8 mouse cellular contexts compared by ENCODE assay signal in genomic region chrX:104200388-104200735, GRCm38 (mm10). TPM values are rescaled to one million over a fixed set of nuclear protein-coding genes. Genes with fewer than 3 reads are reported as not detected.
DNase-seq lines count a peak whose midpoint lies in the region; ATAC-seq and TF ChIP-seq lines count a peak whose summit lies in the region.

No protein-coding gene starts in this region.

- H3K36me3 ChIP-seq in liver, adult 2 months (ENCODE audit: control insufficient read depth, insufficient read depth, low read length), result no peaks in the 10 kb centered on the region
- no peaks in the 10 kb centered on the region for H3K36me3 ChIP-seq in heart, embryonic 14.5 days (ENCODE audit: control insufficient read depth, insufficient read depth, low read length)
- H3K36me3 ChIP-seq in midbrain, embryonic 13.5 days, result no peaks in the 10 kb centered on the region

- H3K27ac ChIP-seq in liver, adult 2 months (replicated peaks; ENCODE audit: insufficient read depth, low read depth, low read length), result no peak overlapping the region
- H3K27ac ChIP-seq in heart, embryonic 14.5 days (replicated peaks in 1 of 2; ENCODE audit: control insufficient read depth in 1 of 2, insufficient read depth in 1 of 2, low read depth in 2 of 2, low read length in 2 of 2), result peak overlapping the region; percentile 2 to 50; a peak in 3 of 4 replicates
- peak overlapping the region; percentile 96 for H3K27ac ChIP-seq in midbrain, embryonic 13.5 days

- H3K9ac ChIP-seq in liver, adult 2 months (ENCODE audit: low read depth, low read length), result peak overlapping the region; percentile 57
- peak overlapping the region; percentile 68 for H3K9ac ChIP-seq in heart, embryonic 14.5 days (ENCODE audit: low read length)
- peak overlapping the region; percentile 83 for H3K9ac ChIP-seq in midbrain, embryonic 13.5 days (replicated peaks)

- H3K4me2 ChIP-seq in heart, embryonic 14.5 days (ENCODE audit: low read length), result peak overlapping the region; percentile 73
- H3K4me2 ChIP-seq in midbrain, embryonic 13.5 days (replicated peaks), result peak overlapping the region; percentile 61

- H3K4me1 ChIP-seq in liver, adult 2 months (ENCODE audit: control insufficient read depth, insufficient read depth, low read length), result peaks cover 2% of the 10 kb centered on the region
- H3K4me1 ChIP-seq in heart, embryonic 14.5 days (ENCODE audit: control insufficient read depth in 2 of 2, insufficient read depth in 2 of 2, low read length in 2 of 2), result no peaks in the 10 kb centered on the region
- H3K4me1 ChIP-seq in midbrain, embryonic 13.5 days (replicated peaks), result no peaks in the 10 kb centered on the region

- H3K9me3 ChIP-seq in heart, embryonic 14.5 days (ENCODE audit: control insufficient read depth, low read length), result no peaks in the 10 kb centered on the region
- H3K9me3 ChIP-seq in midbrain, embryonic 13.5 days, result no peaks in the 10 kb centered on the region

- TF ChIP-seq CTCF in liver, adult 2 months (IDR thresholded peaks at IDR 0.05; ENCODE audit: low read depth, low read length), result no peak

- peak overlapping the region; percentile 61 for H3K4me3 ChIP-seq in liver, adult 2 months (ENCODE audit: insufficient read depth, low read depth, low read length)
- peak overlapping the region; percentile 52 to 56 for H3K4me3 ChIP-seq in heart, embryonic 14.5 days (ENCODE audit: control insufficient read depth in 1 of 2, insufficient read depth in 1 of 2, low read depth in 1 of 2, low read length in 2 of 2)
- peak overlapping the region; percentile 64 for H3K4me3 ChIP-seq in midbrain, embryonic 13.5 days (replicated peaks)

- WGBS in liver, adult 2 months, result 0% methylated on average over 10 of the region's 37 CpGs
- WGBS in heart, embryonic 14.5 days, result 24% methylated on average over 22 of the region's 37 CpGs
- no CpG with 5 or more reads among the region's 37 CpGs for WGBS in midbrain, embryonic 13.5 days

- no peak for TF ChIP-seq POLR2A in liver, adult 2 months (IDR thresholded peaks at IDR 0.05; ENCODE audit: extremely low read depth, insufficient read depth, low read length)

- peak; percentile 64; the same call in 1 of the 2 replicates for ATAC-seq in heart, embryonic 14.5 days (ENCODE audit: insufficient number of reproducible peaks, insufficient read depth, low FRiP score, low read depth)
- peak; percentile 70 for ATAC-seq in midbrain, embryonic 13.5 days

- H3K27me3 ChIP-seq in liver, adult 2 months (ENCODE audit: control insufficient read depth, insufficient read depth, low read length), result peaks cover 6% of the 10 kb centered on the region; the same call in 1 of the 2 replicates
- H3K27me3 ChIP-seq in heart, embryonic 14.5 days (ENCODE audit: control insufficient read depth, insufficient read depth, low read length), result peaks cover 7% of the 10 kb centered on the region
- H3K27me3 ChIP-seq in midbrain, embryonic 13.5 days, result peaks cover 43% of the 10 kb centered on the region

- DNase-seq in liver, adult 2 months (ENCODE audit: extremely low read depth, low read depth, low spot score), result no peak
- no peak for DNase-seq in liver
- peak; percentile 44 for DNase-seq in cerebellum, adult 8-10 months
- peak; percentile 48 for DNase-seq in layer of hippocampus, adult 9-11 months
- peak; percentile 39 for DNase-seq in thymus, postnatal 4 days
- DNase-seq in ovary, postnatal 36 days (ENCODE audit: low spot score), result no peak

- no peaks in the 10 kb centered on the region for H3K79me2 ChIP-seq in liver, adult 2 months (ENCODE audit: control insufficient read depth, insufficient read depth, low read length)

RNA-seq across cellular contexts. Expression of gene Nexmif, which starts 0.6 kb away (rescaled TPM):
- total RNA-seq in liver, adult 2 months (2014; rRNA removed), result under 0.01 and 0.07 TPM in 2 replicates
- polyA plus RNA-seq in liver, adult 2 months (2012; rRNA removed), result not detected in 2 replicates
- 1.9 and 2.3 TPM in 2 replicates for polyA plus RNA-seq in heart, embryonic 14.5 days (2014; fragmentation: Nextera tagmentation; extraction: Ambion mirVana)
- polyA plus RNA-seq in midbrain, embryonic 13.5 days (2015; fragmentation: Nextera tagmentation; extraction: Ambion mirVana), result 12.1 and 12.3 TPM in 2 replicates

Comparison
In these comparisons a context has a peak if more than half of its experiments do, and no peak if none do; other contexts are left out.
1. DNase-seq: peak in cerebellum, adult 8-10 months (single experiment), layer of hippocampus, adult 9-11 months (single experiment) and thymus, postnatal 4 days (single experiment); none in liver, adult 2 months (single experiment), liver (single experiment) and ovary, postnatal 36 days (single experiment).
2. Peak in every context shown above with its lines, with median percentiles within 50 percentile points of each other: H3K4me3 ChIP-seq and H3K9ac ChIP-seq.